Mouse (Mus musculus) left cerebral cortex, postnatal 4 days (tissue): ENCODE measurements around the gene Hoxd3. TPM values are rescaled to one million over a fixed set of nuclear protein-coding genes. Genes with fewer than 3 reads are reported as not detected.

Experiments
- DNase-seq: peaks from one replicate; pipeline ENCODE4 v3.0.0-alpha.2; 2022
- intact Hi-C: fragments of 180-260 bp; cut with DNase I; formaldehyde crosslinking; loops from one replicate; pipeline ENCODE4 v1.15.1; 2025
- total RNA-seq, 2 experiments: library from RNA; stranded (reverse); gene quantifications; 2 replicates each; pipeline ENCODE4 v1.2.3; 2021

The Hoxd3 gene
- total RNA-seq, 2 experiments from 2014 or later: not detected

DNA sequence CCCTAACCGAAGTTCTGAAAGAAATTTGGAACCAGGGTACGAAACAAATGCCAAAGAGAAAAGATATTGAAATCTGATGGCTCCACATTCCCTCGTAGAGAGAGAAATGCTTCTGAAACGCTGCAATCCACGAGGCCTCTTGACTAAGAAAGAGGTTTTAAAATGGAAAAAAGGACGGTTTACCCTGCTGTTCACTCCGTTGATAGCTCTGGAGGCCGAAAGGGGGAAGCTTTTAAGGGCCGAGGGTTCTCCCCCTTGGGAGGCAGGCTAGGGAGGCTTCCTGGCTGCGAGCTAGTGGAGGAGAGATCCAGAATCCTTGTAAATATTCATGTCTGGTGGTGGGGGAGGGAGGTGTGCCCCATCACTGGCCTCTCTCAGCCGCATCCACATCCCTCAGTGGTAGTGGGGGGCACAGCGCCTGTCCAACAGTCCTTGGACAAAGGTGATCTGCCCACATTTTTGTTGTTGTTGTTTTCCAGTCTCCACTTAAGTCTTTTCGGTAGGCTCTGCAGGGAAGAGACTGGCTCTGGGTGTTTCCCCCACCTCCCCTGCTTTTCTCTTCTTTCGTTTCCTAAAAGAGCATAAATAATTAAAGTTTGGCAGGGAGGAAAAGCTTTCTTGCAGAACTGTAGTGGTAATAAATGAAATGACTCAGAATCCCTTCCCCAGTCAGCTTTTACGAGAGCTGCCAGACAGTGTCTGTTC lies 32.7 kb upstream of the Hoxd3 start, which contains the start of gene Hoxd11:
Gene Hoxd11, plus strand, starts transcription at position 667 of the 705 bp plus-strand sequence.
- intact Hi-C loops: no loop called here
- no peak for DNase-seq

DNA sequence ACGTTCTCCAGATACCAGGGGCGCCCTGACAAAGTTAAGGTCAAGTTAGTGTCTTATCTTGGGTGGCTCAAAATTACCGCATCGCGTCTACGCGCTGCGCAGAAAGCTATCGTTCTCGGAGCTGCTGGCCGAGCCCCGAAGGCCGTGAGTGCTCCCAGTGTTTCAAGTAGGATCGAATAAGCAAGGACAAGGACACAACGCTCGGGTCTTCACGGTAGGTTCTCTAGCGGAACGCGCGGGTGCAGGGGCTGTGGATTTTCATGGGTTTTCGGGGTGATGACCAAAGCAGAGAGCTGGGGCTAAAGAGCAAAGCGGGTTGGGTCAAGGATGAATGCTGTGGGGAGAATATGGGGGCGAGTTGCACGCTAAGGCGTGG lies 32.1 kb upstream of the Hoxd3 start:
- intact Hi-C loops: no loop called here
- no peak for DNase-seq

DNA sequence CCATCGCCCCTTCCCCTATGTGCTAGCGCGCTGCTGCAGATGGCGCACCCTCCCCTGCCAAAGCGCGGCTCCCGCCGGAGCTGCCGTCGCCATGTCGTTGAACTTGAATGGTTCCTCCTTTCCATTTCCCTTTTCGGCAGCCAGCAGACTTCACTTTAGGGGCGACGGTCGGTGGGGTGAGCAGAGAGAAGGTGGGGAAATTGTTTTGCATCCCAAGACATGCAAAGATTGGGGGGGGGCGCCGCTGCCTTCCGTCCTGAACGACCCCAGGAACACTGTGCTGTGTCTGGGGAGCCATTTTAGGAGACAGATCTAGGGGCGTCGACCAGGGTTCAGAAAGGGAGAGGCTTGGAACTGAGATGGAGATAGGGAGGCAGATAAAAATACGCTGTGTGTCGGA lies 31.7 kb upstream of the Hoxd3 start:
- DNase-seq: no peak
- intact Hi-C loops: no loop called here

DNA sequence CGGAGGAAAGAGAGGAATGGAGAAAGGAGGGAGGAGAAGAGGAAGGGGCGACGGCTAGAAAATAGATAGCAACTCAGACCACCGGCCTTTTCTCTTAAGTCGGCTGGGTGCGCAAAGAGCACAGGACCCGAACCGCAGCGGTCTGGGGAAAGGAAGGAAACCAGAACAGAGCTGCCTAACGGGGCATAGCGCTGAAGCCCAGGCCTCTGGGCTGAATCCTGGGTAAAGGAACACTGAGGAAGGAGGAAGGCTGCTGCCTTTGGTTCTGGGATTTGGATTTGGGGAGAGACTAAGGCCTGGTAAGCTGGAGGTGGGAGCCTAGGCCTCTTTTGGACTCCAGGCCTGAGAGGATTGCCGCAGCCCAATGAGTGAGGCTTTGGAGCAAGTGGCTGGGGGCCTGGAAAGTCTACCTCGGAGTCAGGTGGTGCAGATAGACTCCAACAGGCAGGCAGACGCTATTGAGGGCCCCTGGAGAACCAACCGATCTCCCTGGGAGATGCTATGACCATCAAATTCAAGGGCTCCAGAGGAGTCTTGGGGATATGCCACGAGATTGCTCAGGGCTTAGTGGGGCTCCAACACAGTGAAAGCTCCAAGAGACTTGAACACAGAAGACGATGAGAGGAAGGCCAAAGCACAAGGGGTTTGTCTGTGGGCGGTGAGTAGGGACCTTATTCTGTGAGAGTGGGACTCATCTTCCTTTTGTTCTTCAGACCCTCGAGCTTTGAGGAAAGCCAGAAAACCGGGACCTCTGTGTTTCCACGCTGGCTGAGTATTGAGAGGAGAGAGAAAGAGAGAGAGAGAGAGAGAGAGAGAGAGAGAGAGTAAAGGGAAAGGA lies 30.9 kb upstream of the Hoxd3 start:
- DNase-seq: no peak
- intact Hi-C loops: no loop called here

DNA sequence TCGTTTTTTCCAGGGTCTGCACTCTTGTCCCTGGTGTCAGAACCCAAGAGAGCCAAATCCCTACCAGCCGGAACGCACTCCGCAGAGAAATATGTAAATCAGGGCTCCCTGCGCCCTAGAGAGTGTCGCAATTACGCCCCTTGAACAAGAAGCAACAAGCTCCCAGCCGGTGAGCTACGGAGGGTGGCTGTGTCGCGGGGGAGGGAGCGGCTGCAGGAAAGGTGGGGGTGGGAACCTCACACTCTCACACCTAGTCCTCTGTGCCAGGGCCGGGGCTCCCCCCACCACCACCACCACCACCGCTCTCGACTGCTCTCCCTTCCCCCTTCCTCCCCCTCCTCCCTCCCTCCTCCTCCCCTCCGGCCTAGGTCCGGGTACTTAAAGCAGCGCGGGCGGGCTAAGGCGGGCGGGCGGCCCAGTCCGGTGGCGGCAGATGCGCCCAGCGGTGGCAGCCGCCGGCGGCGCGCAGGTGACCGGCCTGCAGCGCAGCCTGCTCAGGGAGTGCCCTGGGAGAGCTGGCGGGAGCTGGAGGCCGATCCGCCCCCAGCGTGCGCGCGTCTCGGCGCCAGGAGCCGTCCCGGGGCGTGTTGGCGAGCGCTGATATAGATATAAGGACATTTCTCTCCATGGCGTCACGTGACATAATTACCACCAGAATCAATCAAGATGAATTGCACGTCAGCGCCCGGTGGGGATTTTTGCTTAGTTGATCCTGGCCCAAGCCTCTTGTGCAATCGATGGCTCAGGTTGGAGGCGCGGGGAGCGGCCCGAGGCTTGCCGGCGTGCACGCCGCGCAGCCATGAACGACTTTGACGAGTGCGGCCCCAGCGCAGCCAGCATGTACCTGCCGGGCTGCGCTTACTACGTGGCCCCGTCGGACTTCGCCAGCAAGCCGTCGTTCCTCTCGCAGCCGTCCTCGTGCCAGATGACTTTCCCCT lies 29.9 kb upstream of the Hoxd3 start:
- intact Hi-C loops: no loop called here

DNA sequence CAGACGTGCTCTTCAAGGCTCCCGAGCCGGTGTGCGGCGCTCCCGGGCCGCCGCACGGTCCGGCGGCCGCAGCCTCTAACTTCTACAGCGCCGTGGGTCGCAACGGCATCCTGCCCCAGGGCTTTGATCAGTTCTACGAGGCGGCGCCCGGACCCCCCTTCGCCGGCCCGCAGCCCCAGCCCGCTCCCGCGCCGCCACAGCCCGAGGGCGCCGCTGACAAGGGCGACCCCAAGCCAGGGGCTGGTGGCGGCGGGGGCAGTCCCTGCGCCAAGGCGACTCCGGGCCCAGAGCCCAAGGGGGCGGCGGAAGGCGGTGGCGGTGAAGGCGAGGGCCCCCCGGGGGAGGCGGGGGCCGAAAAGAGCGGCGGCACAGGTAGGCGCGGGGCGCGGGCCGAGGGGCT lies 28.9 kb upstream of the Hoxd3 start:
- intact Hi-C loops: no loop called here
- DNase-seq: no peak

More for the DNA sequence above, 29.9 kb upstream of the Hoxd3 start:
- no peak for DNase-seq

DNA sequence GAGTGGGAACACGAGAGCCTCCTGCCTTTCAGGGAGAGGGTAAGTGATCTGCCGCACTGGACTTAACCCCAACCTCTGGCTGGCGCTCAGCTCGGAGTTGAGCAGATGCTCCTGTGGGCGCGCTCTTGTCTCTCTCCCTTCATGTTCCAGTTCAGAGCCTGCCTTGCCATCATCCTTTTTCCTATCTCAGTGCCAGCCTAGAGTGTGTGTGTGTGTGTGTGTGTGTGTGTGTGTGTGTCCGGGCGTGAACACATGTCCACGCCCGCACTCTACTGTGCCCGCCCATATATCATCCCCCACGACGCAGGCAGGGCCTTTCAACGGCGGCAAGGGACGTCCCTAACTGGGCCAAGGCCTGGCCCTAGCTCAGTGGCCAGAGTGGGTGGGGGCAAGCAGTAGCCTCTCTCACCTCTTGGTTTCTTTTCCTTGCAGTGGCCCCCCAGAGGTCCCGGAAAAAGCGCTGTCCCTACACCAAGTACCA lies 28.2 kb upstream of the Hoxd3 start:
- intact Hi-C loops: no loop called here

DNA sequence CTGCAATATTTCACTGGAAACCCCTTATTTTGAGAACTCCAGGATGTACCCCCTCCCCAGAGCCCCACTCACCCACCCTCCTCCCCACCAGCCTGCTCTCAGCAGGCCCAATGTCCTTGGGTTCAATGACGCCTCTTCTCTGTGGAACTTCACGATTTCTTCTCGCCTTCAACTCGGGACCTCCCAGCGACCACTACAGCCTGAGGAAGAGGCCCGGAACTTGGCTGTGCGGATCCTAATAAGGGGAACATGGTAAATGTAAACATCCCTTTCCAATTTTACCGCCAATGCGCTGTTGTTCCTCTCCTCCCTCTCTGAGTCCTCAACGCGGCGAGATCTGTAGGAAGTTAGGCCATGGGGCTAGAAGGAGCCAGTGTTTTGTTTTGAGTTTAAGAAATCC lies 27.6 kb upstream of the Hoxd3 start:
- intact Hi-C loops: no loop called here
- DNase-seq: no peak

More for the DNA sequence above, 28.2 kb upstream of the Hoxd3 start:
- DNase-seq: no peak

DNA sequence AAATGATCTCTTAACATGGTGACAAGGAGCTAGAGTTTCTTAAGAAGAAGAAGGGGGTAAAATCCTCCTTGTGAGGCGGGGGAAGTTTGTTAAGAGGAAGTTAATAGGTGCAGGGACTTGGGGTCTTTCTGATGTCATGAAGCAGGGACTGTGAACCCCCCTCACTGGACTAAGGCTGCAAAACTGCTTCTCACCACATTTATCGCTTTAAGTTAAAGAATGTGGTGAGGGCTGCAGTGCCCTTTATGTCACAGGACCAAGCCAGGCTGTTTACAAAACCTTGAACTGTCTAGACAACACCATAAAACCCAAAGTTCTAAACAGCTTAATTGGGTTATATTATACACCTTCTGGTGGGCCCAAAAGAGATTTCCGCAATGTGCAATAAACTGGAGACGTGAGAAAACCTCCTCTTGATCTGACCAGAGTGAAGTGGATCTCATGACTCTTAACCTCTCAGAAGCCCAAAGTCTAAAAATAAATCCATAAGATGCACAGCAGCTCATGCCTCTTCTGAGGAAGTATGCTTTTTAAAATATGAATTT lies 26.6 kb upstream of the Hoxd3 start:
- intact Hi-C loops: no loop called here
- no peak for DNase-seq

DNA sequence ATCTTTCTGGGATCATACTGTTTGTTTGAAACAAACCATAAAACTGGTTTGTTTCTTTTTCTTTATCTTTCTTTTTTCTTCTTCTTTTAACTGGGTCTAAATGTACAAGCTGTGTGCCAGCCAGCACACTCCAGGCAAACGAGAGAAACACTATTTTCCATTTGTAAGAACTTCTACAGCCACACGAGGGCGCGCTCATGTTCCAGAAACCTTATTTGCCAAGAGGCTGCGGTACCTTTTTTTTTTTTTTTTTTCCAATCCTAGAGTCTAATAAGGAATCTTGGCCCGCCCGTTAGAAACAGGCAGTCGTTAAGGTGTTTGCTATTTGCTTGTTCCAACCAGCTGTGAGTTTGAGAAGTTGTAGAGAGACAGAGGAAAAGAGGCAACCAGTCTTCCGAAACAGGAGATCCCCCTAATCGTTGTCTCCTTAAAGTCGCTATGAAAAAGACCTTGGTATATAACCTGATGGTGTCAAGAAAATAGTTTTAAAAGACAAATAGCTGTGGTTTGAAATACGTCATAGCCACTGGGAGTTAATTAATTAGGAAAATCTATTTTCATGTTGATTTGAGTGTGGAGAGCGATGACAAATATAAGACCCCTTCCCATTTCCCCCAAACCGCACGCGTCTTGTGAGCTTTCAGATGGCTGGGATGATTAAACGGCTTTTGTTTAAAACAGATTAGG lies 25.3 kb upstream of the Hoxd3 start:
- DNase-seq: peak; percentile 63
- intact Hi-C loops: no loop called here

DNA sequence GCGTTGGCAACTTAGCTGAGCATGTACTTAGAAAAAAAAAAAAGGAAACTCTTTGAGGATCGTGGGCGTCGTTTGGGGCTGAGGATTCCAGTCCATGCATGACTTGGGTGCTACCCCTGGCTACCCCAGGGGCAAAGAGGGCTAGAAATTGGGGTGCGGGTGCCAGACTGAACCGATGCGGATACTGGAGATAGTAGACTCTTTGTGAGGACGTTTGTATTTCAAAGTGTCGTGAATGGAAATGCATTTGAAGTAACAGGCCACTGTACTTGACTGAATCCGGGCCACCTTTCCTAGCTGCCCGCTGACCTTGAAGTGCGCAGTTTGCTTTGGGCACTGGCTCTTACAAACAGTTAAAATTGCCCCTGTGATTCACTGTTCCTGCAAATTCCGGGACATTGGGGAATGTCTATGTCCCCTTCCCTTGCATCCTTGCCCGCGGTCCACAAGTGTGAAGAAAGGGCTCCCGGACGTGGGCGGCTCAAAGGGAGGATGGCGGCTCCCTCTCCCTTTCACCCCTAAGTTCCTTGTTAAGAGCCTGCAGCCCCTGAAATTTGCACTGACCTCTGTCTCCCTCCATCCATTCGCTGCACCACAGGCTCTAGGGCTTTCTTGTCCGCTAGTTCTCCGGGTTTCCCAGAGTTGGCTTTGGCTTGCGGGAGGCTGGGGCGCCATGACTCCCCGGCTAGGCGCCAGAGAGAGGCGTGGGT lies 24.6 kb upstream of the Hoxd3 start:
- intact Hi-C loops: no loop called here
- no peak for DNase-seq

DNA sequence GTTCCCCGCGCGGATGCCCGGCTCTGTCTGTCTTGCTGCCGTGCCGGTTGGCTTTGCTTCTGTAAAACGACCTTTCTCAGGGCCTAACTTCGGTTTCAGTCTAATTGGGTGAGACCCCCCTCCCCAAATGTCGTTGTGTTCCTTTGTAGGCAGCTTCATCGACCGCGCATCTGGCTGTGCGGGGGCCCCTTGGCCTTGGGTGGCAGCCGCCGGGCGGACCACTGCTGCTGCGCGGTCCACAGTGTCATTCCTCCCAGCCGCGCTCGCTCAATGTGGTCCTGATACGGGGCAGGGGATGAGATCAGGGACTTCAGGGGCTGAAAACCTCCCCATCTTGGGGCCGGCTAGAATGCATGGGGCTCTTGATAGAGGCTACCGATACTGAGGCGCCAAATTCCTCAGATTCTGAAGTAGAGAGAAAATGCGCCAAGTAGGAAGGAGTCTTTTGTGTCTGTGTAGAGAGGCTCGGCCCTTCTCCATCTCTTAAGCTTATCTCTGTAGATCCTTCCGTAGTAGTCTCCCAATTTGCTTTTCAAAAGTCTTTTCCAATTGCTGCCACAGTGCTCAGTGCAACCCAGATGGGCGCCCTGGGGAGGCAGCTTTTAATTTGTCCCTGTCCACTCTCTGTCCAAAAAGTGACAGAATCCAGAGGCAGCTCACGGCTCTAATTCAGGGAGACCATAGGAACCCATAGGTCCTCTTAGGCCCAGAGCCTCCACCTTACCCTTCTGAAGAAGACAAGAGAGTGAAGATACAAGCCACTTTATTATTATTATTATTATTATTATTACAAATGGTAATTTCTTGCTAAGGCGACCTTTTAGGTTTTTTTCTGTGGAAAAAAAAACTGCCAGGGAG lies 23.8 kb upstream of the Hoxd3 start:
- intact Hi-C loops: no loop called here
- no peak for DNase-seq

DNA sequence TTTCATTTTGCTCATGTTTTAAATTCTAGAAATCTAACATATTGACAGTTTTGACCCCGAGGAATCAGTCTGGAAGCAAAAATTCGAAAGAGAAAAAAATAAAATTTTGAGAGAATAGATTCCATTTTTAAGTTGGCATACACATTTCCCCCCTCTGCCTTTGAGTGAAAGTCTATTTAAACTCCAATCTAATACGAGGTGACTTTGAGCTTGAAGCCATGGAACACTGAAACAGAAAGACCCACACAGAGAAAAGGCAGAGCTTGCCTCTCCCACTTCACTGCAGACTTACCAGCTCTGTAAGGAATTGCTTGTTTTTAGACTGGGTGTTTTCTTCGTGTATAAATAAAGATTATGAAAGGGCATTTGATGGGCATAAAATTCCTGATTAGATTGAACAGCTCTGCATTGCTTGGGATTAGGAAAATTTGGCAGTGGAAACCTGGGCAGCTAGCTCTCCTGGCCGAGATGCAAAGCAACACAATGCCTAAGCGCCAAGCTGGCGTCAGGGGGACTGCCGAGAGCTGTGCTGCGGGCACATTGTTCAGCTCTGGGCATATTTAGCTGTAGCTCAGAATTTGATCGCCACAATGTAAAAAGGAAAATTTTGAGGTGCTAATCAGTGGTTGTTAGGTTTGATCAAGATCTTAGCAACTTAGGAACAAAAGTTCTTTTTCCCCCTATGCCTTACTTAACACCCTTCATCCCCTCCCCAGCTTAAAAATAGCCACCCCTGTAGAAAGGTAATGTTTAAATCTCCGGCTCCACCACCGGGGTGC lies 22.7 kb upstream of the Hoxd3 start:
- no peak for DNase-seq
- intact Hi-C loops: no loop called here

DNA sequence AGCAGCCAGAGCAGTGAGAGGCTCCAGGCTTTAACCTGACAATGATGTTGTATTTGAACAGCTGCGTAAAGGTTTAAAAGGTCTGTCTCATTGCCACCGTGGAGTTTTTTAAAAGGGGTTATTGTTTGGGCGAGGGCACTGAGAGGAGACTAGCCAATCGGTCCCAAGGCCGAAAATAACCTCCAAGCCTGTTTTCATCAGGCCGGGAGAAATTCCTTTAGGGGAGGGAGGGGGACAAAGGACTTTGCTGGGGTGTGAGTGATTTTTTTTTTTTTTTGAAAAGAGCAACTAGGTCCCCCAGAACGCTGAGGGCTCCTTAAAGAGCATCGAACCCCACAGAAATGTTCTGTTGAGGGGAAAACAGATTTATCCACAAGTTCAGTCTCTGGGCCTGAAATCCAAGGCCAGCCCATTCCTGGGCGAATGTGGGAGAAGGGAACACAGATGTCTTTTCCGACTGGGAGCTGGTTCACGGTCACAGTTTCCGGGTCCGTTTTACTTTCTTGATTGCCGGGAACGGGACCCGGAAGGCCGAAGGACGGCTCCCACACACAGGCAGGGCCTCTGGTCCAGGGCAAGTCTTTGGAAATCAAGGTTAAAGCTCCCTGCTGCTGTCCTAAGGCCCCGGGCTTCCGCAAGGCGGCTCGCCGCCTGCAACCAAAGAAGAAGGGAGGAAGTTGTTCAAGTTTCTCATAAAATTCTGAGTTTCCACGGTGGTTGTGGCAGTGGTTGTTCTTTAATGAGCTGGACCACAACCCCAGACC lies 22.0 kb upstream of the Hoxd3 start:
- no peak for DNase-seq
- intact Hi-C loops: loop anchor here (10.0 kb wide), 1 partner anchor 1415 kb away; no protein-coding TSS in a partner anchor

DNA sequence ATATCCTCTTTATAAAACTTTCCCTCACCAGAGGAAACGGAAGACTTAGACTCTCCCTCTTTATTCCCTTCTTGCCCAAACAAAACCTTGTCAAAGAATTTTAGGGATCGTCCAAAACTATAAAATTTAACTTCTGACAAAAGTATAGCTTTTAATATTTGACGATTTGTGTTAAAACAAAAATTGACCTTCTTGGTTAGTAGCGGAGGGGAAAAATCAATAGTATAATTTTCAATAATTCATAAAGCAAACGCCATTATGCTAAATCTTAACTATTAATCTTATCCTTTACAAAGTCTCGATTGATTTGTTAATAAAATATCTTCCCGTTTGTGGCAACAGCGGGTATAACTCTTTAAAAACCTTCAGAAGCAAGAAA lies 21.4 kb upstream of the Hoxd3 start:
- intact Hi-C loops: loop anchor here (10.0 kb wide), 1 partner anchor 1414 kb away; no protein-coding TSS in a partner anchor
- DNase-seq: no peak

DNA sequence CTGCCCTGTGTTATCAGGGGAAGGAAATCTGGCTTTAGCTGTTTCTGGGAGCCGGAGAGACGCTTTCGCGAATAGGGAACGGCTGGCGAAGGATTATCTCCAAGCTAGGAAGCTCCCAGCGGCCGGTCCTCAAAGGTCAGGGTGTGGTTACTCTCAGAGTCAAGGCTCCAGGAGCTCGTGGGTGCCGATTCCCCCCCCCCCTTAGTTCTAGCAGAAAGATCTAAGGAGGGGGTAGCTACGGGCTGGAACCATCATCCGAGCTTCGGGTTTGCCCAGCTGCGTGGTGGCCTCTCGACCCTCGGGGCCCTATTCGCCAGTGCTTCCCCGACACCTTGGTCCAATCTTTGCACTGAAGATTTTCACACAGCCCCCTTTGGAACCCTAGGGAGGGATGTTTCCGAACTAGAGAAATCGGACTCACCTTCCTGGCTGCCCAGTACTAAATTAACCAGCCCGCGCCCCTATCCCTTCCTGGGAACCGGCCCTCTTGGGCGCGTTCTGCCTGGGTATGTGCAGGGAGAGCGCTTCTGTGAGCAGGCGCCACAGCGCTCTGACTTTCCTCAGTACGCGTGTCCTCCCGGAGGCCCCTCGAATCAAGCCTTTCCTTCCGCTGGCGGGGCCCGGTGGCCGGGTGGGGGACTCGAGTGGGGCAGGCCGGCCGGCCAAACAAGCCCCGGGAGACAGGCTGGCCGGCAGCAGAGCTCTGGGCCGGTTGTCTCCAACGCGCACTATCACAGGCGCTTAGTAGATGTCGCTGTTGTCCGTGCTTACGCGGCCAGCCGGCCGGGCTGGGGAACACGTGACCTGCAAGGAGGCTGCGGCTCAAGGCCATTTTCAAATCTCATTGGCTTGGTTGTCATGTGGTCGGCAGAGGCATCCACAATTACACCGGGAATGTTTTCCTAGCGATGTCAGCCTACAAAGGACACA lies 20.4 kb upstream of the Hoxd3 start, which contains the start of gene Hoxd10:
Gene Hoxd10, plus strand, starts transcription at position 903 of the 930 bp plus-strand sequence.
- intact Hi-C loops: loop anchor here (10.0 kb wide), 1 partner anchor 1414 kb away; no protein-coding TSS in a partner anchor
- peak; percentile 52 for DNase-seq
